In genomic region chr16:50420130-50420529, GRCm38 (mm10) we compare ENCODE assay signal across 8 mouse cellular contexts. TPM values are rescaled to one million over a fixed set of nuclear protein-coding genes. Genes with fewer than 3 reads are reported as not detected.
A peak's percentile ranks its signal among the peaks of the same experiment; 100 is the strongest.
DNase-seq lines count a peak whose midpoint lies in the region; ATAC-seq and TF ChIP-seq lines count a peak whose summit lies in the region.
"Had no signal": no experiment of that assay in that cellular context is flagged by ENCODE, and none has a peak within 500 bp of the region (broad histone marks: within the 10 kb centered on the region; RNA-seq: fewer than 3 reads in every experiment).

No protein-coding gene starts in this region.

- peak; percentile 20 for DNase-seq in hindbrain, postnatal 0 days (ENCODE audit: low spot score)
- peak; percentile 15 to 20 for DNase-seq in spleen, postnatal 36 days (ENCODE audit: low spot score in 2 of 2)
- no peak for DNase-seq in spleen, adult 12 weeks (ENCODE audit: low spot score)
- peak; percentile 61 for DNase-seq in adipocyte (ENCODE audit: low spot score)
- peak; percentile 47 for DNase-seq in testis, postnatal 14 days (ENCODE audit: low spot score)
- DNase-seq in gastrocnemius, postnatal 4 days (ENCODE audit: low spot score in 2 of 2) = no peak
- DNase-seq: thymus, postnatal 25 days had no signal

- no peak overlapping the region for H3K4me2 ChIP-seq in hindbrain, postnatal 0 days (ENCODE audit: low read depth, low read length)
- H3K4me2 ChIP-seq in hindbrain, embryonic 12.5 days (replicated peaks) = no peak overlapping the region

- H3K4me3 ChIP-seq in hindbrain, postnatal 0 days (ENCODE audit: low read length) = no peak overlapping the region
- no peak overlapping the region for H3K4me3 ChIP-seq in hindbrain, embryonic 12.5 days

- no peak for TF ChIP-seq CTCF in hindbrain, postnatal 0 days (IDR thresholded peaks at IDR 0.05; ENCODE audit: low read depth)

- H3K27me3 ChIP-seq in hindbrain, postnatal 0 days (ENCODE audit: insufficient read depth, low read length) = no peaks in the 10 kb centered on the region
- no peaks in the 10 kb centered on the region for H3K27me3 ChIP-seq in hindbrain, embryonic 12.5 days

- no peak overlapping the region for H3K9ac ChIP-seq in hindbrain, postnatal 0 days (replicated peaks; ENCODE audit: low read length)
- no peak overlapping the region for H3K9ac ChIP-seq in hindbrain, embryonic 12.5 days

- H3K4me1 ChIP-seq in hindbrain, postnatal 0 days (ENCODE audit: insufficient read depth, low read length) = no peaks in the 10 kb centered on the region
- no peaks in the 10 kb centered on the region for H3K4me1 ChIP-seq in hindbrain, embryonic 12.5 days

- 16% methylated on average over 1 of the region's 1 CpGs for WGBS in hindbrain, postnatal 0 days
- 11% methylated on average over 1 of the region's 1 CpGs for WGBS in hindbrain, embryonic 12.5 days

- no peaks in the 10 kb centered on the region for H3K9me3 ChIP-seq in hindbrain, postnatal 0 days (ENCODE audit: low read length)
- no peaks in the 10 kb centered on the region for H3K9me3 ChIP-seq in hindbrain, embryonic 12.5 days (replicated peaks)

- H3K36me3 ChIP-seq in hindbrain, postnatal 0 days (ENCODE audit: insufficient read depth, low read length) = no peaks in the 10 kb centered on the region
- H3K36me3 ChIP-seq in hindbrain, embryonic 12.5 days = peaks cover 5% of the 10 kb centered on the region

- no peak overlapping the region for H3K27ac ChIP-seq in hindbrain, postnatal 0 days
- H3K27ac ChIP-seq in hindbrain, embryonic 12.5 days = no peak overlapping the region

- no peak for ATAC-seq in hindbrain, postnatal 0 days
- ATAC-seq in hindbrain, embryonic 12.5 days (ENCODE audit: low FRiP score) = no peak

RNA-seq across cellular contexts. Expression of gene Bbx, which starts 12.1 kb away (rescaled TPM):
- total RNA-seq in hindbrain, postnatal 0 days (2014; rRNA removed) = 15.5 and 16.4 TPM in 2 replicates
- polyA plus RNA-seq in hindbrain, postnatal 0 days (2015; fragmentation: Nextera tagmentation; extraction: Ambion mirVana) = 17.9 and 19.9 TPM in 2 replicates
- polyA plus RNA-seq in hindbrain, embryonic 12.5 days (2016; fragmentation: Nextera tagmentation; extraction: Ambion mirVana) = 38.1 and 41.0 TPM in 2 replicates
- 10 to 100 TPM; 19.1 to 20.0 TPM for total RNA-seq in gastrocnemius, postnatal 4 days (2021)

Comparison
In these comparisons a context has a peak if more than half of its experiments do, and no peak if none do; other contexts are left out.
1. DNase-seq: peak in hindbrain, postnatal 0 days (single experiment), spleen, postnatal 36 days (2 of 2), adipocyte (single experiment) and testis, postnatal 14 days (single experiment); none in spleen, adult 12 weeks (single experiment) and gastrocnemius, postnatal 4 days (0 of 2).